Mouse (Mus musculus) lung, embryonic 16.5 days (tissue): Measurements from ENCODE around the gene Zan. TPM values are rescaled to one million over a fixed set of nuclear protein-coding genes. Genes with fewer than 3 reads are reported as not detected.
A peak's percentile ranks its signal among the peaks of the same experiment; 100 is the strongest.

Experiments
- ATAC-seq: fragments of 200-750 bp; cut with Nextera tagmentation; 2 replicates; pipeline ENCODE4 v1.8.0; 2017; ENCODE audit warnings: low read depth, mild to moderate bottlenecking, moderate library complexity
- H3K27ac ChIP-seq: fragments of 300-500 bp; sonication (generic); 2 replicates; pipeline ENCODE4 v1.5.1; 2014; ENCODE audit warnings: mild to moderate bottlenecking, control low read depth, low read length
- H3K27me3 ChIP-seq: fragments of 300-500 bp; sonication (generic); 2 replicates; pipeline ENCODE4 v1.6.1; 2014; ENCODE audit warnings: low read depth, low read length, mixed read lengths; ENCODE audit not compliant: control insufficient read depth, insufficient read depth
- H3K36me3 ChIP-seq: fragments of 300-500 bp; sonication (generic); 2 replicates; pipeline ENCODE4 v1.6.1; 2014; ENCODE audit warnings: low read length; ENCODE audit not compliant: control insufficient read depth, insufficient read depth
- H3K4me1 ChIP-seq: fragments of 300-500 bp; sonication (generic); replicated peaks from 2 replicates; pipeline ENCODE4 v1.6.1; 2014; ENCODE audit warnings: low read length, mixed read lengths; ENCODE audit not compliant: control insufficient read depth, insufficient read depth
- H3K4me2 ChIP-seq: fragments of 300-500 bp; sonication (generic); 2 replicates; pipeline ENCODE4 v1.6.1; 2014; ENCODE audit warnings: low read depth, low read length, control low read depth
- H3K4me3 ChIP-seq: fragments of 300-500 bp; sonication (generic); 2 replicates; pipeline ENCODE4 v1.5.1; 2014; ENCODE audit warnings: mild to moderate bottlenecking, low read length, control low read depth
- H3K9ac ChIP-seq: fragments of 300-500 bp; sonication (generic); 2 replicates; pipeline ENCODE4 v1.6.1; 2014; ENCODE audit warnings: low read length, control low read depth
- H3K9me3 ChIP-seq: fragments of 300-500 bp; sonication (generic); 2 replicates; pipeline ENCODE4 v1.6.1; 2016; ENCODE audit warnings: low read length; ENCODE audit not compliant: control insufficient read depth
- WGBS: fragments of 180-500 bp; shearing (Covaris S2); extraction: QIAGEN DNeasy Blood & Tissue Kit; methylation state at CpG from one replicate; pipeline ENCODE4 v1.1.7; 2014; 5-methylcytosine and 5-hydroxymethylcytosine counted together
- polyA plus RNA-seq: library from polyadenylated mRNA; unstranded; fragments of >200 nt; fragmentation: Nextera tagmentation; extraction: Ambion mirVana; gene quantifications from 2 replicates; pipeline ENCODE4 v1.2.1, GENCODE M21; 2015

Zan gene
- polyA plus RNA-seq, 1 experiment from 2014 or later: 0.53 TPM

- WGBS: 41% methylated on average over 8 of the region's 8 CpGs
- Histone ChIP-seq H3K4me2 (no peak overlapping the region), H3K9me3 (no peaks in the 10 kb centered on the region), H3K27me3 (peaks cover 15% of the 10 kb centered on the region), H3K4me3 (no peak overlapping the region), H3K4me1 (peaks cover 2% of the 10 kb centered on the region; the same call in 1 of the 2 replicates), H3K27ac (no peak overlapping the region), H3K9ac (no peak overlapping the region), H3K36me3 (no peaks in the 10 kb centered on the region)
- ATAC-seq: no peak
These were observed 5.0 kb upstream of the Zan start for GRCm38 (mm10) chr5:137481897-137482296.

GRCm38 (mm10) chr5:137481138-137481537, 4.3 kb upstream of the Zan start:
- Histone ChIP-seq H3K27me3 (peaks cover 8% of the 10 kb centered on the region), H3K9me3 (no peaks in the 10 kb centered on the region), H3K4me3 (no peak overlapping the region), H3K4me2 (no peak overlapping the region), H3K27ac (no peak overlapping the region), H3K36me3 (no peaks in the 10 kb centered on the region), H3K9ac (no peak overlapping the region), H3K4me1 (peaks cover 2% of the 10 kb centered on the region; the same call in 1 of the 2 replicates)
- ATAC-seq: no peak; the same call in 1 of the 2 replicates

- peaks cover 8% of the 10 kb centered on the region for H3K4me1 ChIP-seq
- no peaks in the 10 kb centered on the region for H3K27me3 ChIP-seq
- H3K9ac ChIP-seq: no peak overlapping the region
- H3K4me2 ChIP-seq: no peak overlapping the region
- H3K9me3 ChIP-seq: no peaks in the 10 kb centered on the region
- H3K4me3 ChIP-seq: no peak overlapping the region
- H3K27ac ChIP-seq: no peak overlapping the region
- no peaks in the 10 kb centered on the region for H3K36me3 ChIP-seq
- no peak for ATAC-seq
- WGBS: 52% methylated on average over 2 of the region's 2 CpGs
These were observed 2.5 kb downstream of the Zan start for GRCm38 (mm10) chr5:137474351-137474750.

GRCm38 (mm10) chr5:137472252-137472904, 4.5 kb downstream of the Zan start:
- 42% methylated on average over 5 of the region's 5 CpGs for WGBS
- Histone ChIP-seq H3K9me3 (no peaks in the 10 kb centered on the region), H3K4me2 (no peak overlapping the region), H3K36me3 (no peaks in the 10 kb centered on the region), H3K9ac (no peak overlapping the region), H3K27me3 (no peaks in the 10 kb centered on the region), H3K4me1 (peaks cover 8% of the 10 kb centered on the region), H3K4me3 (no peak overlapping the region), H3K27ac (peak overlapping the region; percentile 73)
- ATAC-seq: peak; percentile 72

GRCm38 (mm10) chr5:137466946-137467345, 9.9 kb downstream of the Zan start:
- Histone ChIP-seq H3K9ac (no peak overlapping the region), H3K4me1 (peaks cover 3% of the 10 kb centered on the region; the same call in 1 of the 2 replicates), H3K27me3 (no peaks in the 10 kb centered on the region), H3K27ac (no peak overlapping the region), H3K9me3 (0 out of 2 replicates have a peak, but pooled peaks cover 2% of the 10 kb centered on the region), H3K4me3 (no peak overlapping the region), H3K4me2 (no peak overlapping the region), H3K36me3 (no peaks in the 10 kb centered on the region)
- 89% methylated on average over 6 of the region's 6 CpGs for WGBS
- ATAC-seq: no peak

- H3K9ac ChIP-seq: no peak overlapping the region
- H3K9me3 ChIP-seq: 0 out of 2 replicates have a peak, but pooled peaks cover 2% of the 10 kb centered on the region
- no peak overlapping the region for H3K27ac ChIP-seq
- 40% methylated on average over 3 of the region's 3 CpGs for WGBS
- no peaks in the 10 kb centered on the region for H3K4me1 ChIP-seq
- H3K4me3 ChIP-seq: no peak overlapping the region
- ATAC-seq: no peak
- H3K4me2 ChIP-seq: no peak overlapping the region
- H3K27me3 ChIP-seq: no peaks in the 10 kb centered on the region
- no peaks in the 10 kb centered on the region for H3K36me3 ChIP-seq
These were observed 11.8 kb downstream of the Zan start for GRCm38 (mm10) chr5:137465049-137465448.

GRCm38 (mm10) chr5:137455866-137456591, 20.8 kb downstream of the Zan start:
- Histone ChIP-seq H3K27ac (peak overlapping the region; percentile 86), H3K4me2 (no peak overlapping the region), H3K9ac (0 out of 2 replicates have a peak overlapping the region, but pooled peaks have one; percentile 4), H3K4me1 (peaks cover 5% of the 10 kb centered on the region), H3K4me3 (no peak overlapping the region), H3K36me3 (no peaks in the 10 kb centered on the region), H3K9me3 (no peaks in the 10 kb centered on the region), H3K27me3 (no peaks in the 10 kb centered on the region)
- peak; percentile 94 for ATAC-seq
- WGBS: 48% methylated on average over 7 of the region's 7 CpGs

GRCm38 (mm10) chr5:137455206-137455605, 21.7 kb downstream of the Zan start:
- WGBS: 57% methylated on average over 6 of the region's 6 CpGs
- H3K27ac ChIP-seq: peak overlapping the region; percentile 86
- peaks cover 5% of the 10 kb centered on the region for H3K4me1 ChIP-seq
- no peak overlapping the region for H3K4me3 ChIP-seq
- H3K36me3 ChIP-seq: no peaks in the 10 kb centered on the region
- ATAC-seq: no peak
- H3K27me3 ChIP-seq: no peaks in the 10 kb centered on the region
- H3K9me3 ChIP-seq: no peaks in the 10 kb centered on the region
- H3K9ac ChIP-seq: no peak overlapping the region
- no peak overlapping the region for H3K4me2 ChIP-seq

GRCm38 (mm10) chr5:137445536-137445935, 31.3 kb downstream of the Zan start:
- H3K4me2 ChIP-seq: no peak overlapping the region
- H3K27me3 ChIP-seq: no peaks in the 10 kb centered on the region
- no peak overlapping the region for H3K9ac ChIP-seq
- ATAC-seq: no peak
- H3K4me1 ChIP-seq: peaks cover 3% of the 10 kb centered on the region; the same call in 1 of the 2 replicates
- H3K36me3 ChIP-seq: no peaks in the 10 kb centered on the region
- no peak overlapping the region for H3K27ac ChIP-seq
- H3K4me3 ChIP-seq: no peak overlapping the region
- H3K9me3 ChIP-seq: no peaks in the 10 kb centered on the region
